Mouse (Mus musculus) right cerebral cortex, adult 2 months (tissue): Measurements from ENCODE around the gene Acod1.

Source experiments
- DNase-seq, 2 experiments: peaks; one replicate each; pipeline ENCODE4 v3.0.0; 2021 to 2022; ENCODE audit warnings: low spot score in 2 of 2

The Acod1 gene

DNA sequence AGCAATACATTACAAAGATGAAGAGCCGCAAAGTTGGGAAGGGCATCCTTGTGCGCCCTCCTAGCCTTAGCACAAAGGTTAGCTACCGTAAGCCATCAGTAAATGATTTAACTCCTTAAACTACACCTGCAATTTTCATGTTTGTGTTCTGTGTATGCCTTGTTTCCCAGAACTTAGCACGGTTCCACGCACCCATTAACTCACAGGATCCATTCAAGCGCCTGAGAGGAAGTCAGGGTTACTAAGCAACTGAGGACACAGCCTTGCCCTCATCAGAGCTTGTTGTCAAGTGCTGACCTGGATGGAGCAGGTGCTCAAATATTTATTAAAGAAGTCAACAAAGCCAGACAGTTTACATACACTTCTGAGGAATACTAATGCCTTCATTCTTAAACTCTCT is 55.5 kb downstream of the Acod1 start:
- DNase-seq: no peak

DNA sequence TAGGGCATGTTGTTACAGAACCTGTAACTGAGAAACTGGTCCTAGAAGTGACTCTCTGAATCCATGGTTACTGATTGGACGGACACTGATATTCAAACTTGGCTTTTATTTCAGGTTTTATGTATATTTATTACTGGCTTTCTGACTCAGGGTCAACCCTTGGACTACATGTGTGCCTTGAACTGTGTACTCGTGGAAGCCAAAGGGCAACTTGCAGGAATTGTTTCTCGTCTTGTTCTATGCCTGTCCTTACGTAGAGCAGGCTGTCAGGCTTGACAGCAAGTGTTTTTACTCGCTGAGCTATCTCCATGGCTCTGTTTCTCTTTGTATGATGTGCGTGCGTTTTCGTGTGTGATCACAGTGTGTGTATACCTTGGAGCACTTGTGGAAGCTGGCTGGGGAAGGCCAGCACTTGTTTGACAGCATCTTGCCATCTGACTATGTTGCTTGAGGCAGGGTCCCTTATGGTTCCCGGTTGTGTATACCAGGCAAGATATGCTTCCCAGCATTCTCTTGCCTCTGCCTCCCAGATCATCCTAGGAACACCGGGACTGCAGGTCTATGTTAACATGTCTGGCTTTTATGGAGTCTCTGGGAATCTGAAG is 56.1 kb downstream of the Acod1 start:
- no peak for DNase-seq
